Mouse (Mus musculus) 416B (cell line): ENCODE data around the gene Gm266.

Experiments used
- DNase-seq: peaks from one replicate; pipeline ENCODE4 v3.0.0; 2011; ENCODE audit warnings: low read depth

The Gm266 gene

DNA sequence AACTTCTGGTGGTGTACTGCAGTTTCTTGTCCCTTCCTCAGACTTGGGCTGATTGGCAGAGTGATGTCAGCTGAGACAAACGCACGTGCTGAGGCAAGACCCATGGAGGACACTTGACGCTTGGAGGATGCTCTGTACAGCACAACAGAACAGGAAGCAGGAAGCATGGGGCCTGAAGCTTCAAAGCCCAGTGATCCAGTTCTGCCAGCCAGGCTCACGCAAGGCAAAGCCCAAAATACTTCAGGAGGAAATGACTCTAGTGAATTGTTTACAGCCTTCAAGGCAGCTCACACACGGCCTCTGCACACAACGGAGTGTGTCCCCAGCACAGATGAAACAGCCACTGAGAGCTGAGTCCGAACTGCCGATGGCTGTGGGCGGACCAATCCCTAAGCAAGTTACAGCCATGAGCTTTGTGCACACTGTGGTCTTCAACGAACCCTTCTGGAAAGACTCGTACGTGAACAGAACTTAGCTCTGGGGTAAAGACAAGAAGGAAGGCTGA, 17.5 kb upstream of the Gm266 start:
- peak; percentile 8 for DNase-seq

DNA sequence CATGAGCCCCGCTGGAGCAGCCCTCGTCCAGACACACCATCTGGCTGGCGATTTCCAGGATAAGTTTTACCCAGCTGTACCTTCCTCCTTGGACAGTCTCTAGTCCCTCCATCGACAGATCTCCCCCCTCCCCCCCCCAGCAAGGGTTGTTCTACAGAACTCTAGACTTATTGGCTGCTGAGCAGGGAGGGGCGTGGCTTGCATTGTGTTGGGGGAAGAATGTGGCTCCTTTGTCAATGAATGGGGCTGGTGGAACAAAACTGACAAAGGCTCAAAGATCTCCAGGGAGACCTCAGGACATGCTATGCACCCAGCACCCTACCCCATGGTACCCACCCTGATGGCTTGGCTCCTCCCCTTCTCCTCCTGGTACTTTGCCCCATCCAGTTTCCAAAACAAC, 15.1 kb upstream of the Gm266 start:
- DNase-seq = no peak

DNA sequence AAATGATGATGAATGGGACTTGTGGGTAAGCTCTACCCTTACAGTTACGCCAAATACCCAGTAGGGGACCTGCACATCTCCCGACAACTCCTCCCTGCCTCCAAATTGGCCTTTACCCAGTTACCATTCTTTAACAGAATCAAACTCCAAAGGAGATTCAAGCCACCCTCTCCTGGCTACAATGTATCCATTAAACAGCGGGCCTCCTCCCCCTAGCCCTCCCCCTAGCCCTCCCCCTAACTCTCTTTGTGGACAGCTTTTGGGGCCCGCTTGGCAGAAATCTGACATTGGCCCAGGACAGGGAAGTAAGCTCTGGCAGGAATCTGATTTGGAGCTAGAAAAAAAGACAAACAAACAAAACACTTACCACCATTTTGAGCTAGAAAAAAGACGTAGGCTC, 14.0 kb upstream of the Gm266 start:
- DNase-seq = no peak

DNA sequence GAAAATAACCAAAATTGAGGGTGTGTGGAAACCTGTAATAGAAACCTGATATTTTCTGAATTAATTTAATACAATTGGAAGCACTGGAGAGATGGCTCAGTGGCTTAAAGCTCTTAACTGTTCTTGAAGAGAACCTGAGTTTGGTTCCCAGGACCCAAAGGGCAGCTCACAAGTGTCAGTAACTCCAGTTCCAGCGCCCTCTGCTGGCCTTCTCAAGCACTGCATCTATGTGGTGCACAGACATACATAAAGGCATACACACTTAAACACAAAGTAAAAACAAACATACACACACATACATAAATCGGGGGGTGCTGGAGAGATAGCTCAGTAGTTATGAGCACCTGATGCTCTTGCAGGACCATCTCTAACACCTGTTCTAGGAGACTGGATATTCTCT, 11.5 kb upstream of the Gm266 start:
- peak; percentile 50 for DNase-seq

DNA sequence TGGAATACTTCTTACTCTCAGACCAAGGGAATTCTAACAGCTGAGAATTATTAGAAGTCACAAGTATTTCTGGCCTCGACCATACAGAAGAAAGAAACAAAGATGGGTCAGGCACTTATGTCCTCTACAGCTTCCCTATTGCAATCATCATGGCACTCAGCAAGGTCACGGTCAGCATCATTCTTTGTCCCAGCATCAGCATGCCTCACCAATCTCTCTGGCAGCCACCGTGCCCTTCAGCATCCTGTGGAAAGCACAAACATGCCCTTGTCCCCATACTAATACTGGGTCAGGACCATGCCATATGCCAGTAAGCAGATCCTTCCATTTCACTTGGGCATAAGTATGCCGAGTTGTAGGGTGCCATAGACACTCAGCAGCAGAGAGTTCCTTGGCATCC, 9.3 kb upstream of the Gm266 start:
- DNase-seq = no peak

DNA sequence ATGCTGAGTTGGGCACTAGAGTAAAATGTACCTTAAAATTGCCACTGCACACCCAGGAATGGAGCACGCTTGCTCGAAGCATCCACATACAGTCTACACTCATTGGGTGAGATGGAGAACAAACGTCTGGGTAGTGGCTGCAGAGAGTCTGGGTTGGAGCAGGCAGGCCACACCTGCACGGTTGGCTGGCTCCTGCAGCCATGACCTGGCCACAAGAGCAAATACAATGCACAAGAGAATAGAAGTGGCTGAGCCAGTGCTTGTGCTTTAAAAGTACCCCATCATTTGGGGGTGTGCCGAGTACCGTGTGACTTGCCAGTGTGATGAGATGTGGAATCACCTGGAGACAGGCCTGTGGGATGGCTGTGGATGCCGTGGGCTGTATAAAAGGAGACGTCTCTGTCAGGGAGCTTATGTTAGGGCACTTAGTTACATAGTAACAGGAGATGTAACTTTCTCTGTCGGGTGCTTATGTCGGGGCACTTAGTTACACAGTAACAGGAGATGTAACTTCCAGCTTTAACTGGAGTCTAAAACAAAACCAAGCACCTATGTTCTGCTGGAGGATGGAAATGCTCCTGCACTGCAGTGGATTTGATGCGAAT, 3.7 kb upstream of the Gm266 start:
- DNase-seq = no peak

DNA sequence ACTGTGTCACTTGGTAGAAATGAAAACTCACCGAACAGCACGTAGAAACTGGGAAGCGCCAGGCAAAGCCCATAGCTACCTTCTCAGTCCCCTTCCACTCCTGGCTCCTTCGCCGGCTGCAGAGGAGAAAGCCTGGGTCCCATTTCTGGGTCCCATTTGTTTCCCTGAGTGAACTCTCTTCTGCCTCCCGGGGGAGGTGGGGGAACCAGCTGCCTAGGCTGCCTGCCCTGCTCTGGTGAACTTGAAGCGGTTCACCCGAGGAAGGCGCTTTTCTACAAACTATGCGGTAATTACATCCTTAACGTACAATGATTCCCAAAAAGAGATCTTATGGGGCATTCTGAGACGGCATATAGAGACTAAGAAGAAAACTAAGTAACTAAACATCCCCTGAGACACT, 832 bp upstream of the Gm266 start:
- no peak for DNase-seq

DNA sequence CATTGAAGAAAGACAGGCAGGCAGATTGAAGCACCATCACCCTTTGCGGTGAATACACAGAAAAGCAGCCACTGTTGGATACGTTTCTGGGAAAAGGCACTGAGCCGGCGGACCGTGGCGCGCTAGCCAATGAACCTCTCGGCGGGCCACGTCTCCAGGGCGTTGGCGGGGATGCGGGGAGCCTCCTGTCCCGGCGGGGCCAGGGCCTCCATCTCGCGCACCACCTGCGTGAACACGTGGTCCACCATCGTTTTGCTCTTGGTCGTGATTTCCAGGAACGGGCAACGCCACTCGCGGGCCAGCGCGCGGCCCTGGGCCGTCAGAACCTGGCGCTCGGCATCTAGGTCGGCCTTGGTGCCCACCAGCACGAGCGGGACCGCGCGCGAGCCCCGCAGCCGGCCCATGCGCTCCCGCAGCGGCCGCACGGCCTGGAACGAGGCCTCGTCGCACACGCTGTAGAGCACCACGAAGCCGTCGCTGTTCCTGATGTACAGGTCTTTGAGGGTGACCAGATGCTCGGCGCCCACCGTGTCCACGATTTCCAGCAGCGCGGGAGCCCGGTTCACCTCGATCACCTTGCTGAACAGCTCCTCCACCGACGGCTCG, 474 bp downstream of the Gm266 start:
- no peak for DNase-seq

DNA sequence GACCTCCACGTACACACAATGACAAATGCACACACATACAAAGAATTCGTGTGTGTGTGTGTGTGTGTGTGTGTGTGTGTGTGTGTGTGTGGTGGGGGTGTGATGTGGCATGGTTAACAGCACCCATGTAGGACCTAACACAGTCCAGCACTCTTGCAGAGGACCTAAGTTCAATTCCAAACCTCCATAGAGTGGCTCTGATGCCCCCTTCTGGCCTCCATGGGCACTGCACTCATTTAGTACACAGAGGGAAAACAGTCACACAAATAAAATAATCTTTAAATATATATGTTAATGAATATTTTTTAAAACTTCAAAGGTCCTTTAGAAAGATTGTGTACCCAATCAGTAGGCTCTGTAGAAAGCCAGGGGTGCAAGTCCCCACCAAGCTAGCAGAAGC, 5.7 kb downstream of the Gm266 start:
- DNase-seq = peak; percentile 56

DNA sequence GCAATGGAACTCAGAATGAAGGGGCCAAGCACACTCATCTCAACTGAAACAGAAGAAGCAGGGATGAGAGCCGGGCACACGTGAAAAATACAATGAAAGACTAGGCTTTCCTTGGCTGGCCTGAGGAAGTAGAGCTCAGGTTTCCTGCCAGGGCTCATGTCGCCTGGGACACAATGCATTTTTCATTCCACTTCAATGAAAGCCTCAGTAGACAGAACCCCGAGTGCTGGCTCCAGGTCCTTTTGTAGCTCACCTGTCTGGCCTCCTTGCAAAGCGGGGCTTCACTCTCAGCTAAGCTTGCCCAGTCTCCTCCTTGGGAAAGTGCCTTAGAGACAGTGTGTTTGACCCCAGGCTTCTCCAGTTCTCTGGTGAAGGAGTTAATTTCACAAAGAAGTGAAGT, 6.7 kb downstream of the Gm266 start:
- no peak for DNase-seq

DNA sequence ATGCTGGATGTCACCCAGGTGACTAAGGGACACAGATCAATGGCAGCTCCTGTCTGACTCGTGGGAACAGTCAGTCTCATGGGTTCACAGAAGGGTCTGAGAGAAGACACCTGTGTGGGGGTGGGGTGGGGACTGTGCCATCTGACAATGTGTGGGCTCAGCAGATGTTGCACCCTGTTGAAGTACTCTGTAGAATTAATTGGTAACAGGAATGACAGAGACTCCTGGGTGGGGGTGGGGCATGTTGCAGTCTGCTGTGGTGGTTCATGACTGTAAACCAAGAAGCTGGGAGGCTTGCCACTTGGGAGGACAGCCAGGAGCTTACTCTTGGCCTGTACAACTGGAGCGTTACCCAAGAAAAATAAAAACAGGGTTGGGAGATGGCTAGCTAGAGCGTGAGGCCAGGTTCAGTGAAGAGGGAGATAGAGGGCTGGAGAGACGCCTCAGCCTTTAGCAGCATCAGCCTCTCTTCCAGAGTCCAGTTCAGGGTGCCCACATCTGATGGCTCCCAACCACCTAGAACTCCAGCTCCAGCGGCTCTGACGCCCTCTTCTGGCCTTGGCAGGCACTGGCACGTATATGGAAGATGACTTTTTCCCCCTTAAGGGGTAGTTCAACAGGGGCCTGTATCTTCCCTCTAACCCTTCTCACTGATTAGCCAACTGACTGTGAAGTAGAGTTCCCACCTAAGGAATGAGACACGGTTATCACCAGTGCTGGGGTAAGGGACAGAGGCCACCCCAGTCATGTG, 10.6 kb downstream of the Gm266 start:
- no peak for DNase-seq

DNA sequence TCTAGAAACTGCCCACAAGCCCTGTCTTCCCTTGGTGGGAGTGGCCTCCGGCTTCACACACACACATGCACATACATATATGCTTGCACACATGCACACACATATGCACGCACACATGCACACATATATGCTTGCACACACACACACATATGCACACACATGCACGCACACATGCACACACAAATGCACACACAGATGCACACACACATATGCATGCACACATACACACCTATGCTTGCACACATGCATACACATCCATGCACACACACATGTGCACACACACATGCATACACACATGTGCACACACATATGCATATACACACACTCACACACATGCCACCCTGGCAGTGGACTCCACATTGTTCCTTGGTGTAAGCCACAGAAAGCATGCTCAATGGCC, 11.2 kb downstream of the Gm266 start:
- DNase-seq = no peak

DNA sequence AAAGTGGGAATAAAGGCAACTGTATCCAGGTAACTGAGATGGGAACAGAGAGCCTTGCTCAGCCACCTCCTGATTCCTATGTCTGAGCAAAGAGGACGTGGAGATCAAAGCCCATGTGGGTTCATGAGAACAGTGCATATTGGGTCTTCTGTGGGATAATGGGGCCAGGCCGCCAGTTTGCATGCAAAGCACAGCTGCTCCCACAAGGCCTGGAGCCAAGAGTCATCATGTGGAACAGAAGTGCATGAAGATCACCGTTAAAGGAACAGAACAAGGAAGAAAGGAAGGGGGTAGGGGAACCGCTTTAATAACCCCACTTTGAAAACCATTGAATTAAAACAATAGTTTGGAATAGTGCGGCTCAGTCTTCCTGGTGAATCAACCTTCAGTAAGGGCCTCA, 12.7 kb downstream of the Gm266 start:
- no peak for DNase-seq

DNA sequence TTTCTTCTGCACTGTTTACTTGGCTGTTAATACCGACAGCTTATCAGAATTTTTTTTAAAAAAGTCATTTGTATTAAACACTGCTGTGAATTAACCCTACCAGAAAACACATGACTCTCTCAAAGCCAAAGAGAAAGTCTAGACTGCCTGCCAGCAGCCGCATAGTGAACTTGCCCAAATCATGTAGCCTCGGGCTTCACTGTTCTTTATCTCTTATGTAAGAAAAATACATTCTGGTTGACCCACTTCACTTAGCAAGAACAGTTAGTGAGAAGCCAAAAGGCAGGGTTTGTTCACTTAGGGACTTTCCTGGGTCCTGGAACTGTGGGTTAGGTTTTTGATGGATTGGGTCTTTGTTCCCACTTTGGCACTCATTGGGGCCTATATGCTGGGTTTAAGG, 13.9 kb downstream of the Gm266 start:
- DNase-seq = no peak

DNA sequence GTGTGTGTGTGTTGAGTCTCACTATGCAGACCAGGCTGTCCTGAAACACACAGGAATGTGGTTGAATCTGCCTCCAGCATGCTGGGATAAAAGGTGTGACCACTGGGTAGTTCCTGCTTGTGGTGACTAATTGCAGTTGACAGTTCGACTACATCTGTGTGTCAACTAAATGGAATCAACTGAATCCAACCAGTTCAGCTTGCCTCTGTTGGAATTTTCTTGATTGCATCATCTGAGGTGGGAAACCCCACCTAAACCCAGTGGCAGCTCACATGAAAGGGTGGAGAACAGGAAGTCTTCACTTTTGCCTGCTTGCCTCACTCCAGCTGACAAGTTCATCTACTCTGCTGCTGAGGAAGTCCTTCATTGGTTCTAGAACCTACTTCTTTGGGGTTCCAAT, 14.5 kb downstream of the Gm266 start:
- DNase-seq = peak; percentile 65

DNA sequence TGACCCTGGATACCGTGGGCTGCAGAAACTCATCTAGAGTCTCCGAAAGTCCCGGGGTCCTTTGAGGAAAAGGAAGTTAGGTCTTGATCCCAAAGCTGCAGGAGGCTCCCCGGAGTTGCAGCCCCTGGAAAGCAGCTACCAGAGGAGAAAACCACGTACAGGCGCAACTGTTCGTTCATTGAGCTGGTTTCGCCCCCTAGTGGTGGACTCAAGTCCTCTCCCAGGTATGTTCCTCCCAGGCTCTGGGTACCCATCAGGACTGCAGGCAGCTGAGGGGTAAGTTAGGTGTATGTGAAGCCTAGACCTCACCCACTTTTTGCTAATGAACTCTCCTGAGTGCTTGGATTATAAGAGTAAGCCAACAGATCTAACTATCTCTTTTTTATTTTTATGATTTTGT, 16.1 kb downstream of the Gm266 start:
- DNase-seq = peak; percentile 78

DNA sequence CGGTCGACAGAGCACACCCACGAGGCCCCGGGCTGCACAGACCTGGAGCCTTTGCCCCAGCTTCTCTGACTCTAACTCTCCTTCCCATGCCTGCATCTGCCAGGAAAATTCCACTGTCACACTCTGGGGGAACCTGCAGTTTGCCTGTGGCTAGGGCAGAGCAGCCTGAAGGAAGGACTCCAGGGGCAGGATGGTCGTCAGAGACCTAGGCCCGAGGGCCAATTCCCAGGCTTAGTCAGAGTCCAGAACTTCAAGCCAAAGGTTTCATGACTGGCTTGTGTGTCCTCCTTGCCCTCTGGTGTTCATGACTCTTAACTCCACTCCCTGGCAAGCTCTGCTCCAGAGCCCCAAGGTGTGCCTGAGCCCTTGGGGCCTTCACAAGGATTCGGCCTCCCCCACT, 17.4 kb downstream of the Gm266 start:
- DNase-seq = no peak

DNA sequence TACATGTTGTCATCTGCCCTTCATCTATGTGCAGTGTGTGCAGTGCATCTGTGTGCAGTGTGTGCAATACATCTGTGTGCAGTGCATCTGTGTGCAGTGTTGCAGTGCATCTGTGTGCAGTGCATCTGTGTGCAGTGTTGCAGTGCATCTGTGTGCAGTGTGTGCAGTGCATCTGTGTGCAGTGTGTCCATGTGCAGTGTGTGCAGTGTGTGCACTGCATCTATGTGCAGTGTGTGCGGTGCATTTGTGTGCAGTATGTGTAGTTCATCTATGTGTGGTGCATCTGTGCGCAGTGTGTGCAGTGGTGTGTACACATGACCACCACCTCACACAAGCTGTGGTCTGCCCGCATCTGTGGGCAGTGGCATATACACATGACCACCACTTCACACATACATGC, 19.3 kb downstream of the Gm266 start:
- DNase-seq = no peak

DNA sequence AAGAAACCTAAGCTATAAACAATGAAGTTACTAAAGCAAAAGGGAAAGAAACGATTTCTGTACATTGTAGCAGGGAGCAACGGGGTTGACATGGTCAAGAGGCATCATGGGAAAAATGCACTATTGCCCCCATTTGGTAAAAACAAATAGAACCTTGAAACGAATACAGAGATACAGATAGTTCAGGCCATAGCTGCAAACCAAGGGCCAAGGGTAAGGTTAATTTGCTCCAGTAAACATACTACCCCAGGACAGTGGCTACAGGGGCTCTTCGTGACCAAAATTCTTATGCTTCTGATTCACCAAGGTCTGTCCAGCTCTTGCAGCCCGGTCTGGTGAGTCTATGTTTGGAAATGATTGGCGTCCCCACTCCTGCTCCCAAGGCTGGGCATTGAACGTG, 22.1 kb downstream of the Gm266 start:
- DNase-seq = no peak

DNA sequence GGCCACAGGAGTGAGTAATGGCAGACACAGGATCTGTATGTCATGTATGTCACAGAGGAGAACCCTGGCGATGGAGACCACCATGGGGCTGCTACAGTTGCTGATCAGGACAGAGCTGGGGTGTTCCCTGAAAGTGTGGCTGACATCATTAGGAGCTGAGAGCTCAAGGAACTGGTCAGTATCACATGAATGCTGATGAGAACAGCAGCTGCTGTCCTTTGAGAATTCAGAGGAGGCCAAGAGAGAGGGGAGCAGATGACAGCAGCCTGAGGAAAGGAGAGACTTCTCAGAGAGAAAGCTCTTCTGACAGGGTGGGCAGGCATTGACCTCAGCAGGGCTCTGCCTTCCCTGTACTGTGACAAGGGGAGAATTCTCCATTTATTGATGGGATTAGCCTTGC, 27.9 kb downstream of the Gm266 start:
- no peak for DNase-seq

DNA sequence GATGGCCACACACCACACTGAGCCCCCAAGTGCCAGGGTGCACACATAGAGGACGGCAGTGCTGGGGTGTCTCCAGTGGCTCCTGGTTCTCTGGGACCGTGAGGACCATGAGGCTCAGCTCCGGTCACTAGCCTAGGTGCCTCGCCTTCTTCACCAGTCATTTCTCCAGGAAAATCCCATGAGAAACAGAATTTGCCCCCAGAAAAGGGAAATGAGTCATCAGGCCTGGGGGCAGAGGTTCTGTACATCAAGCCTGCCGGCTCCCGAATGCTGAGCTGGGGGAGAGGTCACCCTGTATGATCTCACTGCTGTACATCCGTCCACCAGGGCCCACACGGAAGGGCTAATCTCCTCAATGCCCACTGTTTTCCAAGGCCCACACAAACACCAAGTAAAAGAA, 29.8 kb downstream of the Gm266 start:
- no peak for DNase-seq

DNA sequence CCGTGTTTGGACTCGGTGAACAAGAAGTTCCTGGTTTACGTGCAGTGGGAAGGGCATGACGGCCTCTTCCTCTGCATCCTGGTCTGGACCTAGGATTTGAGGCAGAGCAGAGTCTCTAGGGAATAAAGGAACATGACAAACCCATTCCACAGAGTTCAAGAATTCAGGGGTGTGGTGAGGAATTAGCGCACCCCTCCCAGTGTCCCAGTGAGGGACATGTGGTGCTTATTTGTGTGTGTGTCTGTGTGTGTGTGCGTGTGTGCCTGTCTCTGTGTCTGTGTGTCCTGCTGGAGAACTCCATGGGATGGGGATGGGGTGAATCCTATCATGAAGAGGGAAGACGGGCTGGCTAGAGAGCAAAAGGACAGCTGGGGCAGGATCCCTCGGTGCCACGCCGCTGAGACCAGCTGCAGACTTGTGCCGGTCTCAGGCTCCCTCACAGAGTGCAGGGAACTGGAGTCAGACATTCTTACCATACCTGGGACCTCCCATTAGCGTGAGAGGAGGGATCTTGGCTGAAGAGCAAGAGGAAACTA, 30.2 kb downstream of the Gm266 start:
- DNase-seq = no peak

DNA sequence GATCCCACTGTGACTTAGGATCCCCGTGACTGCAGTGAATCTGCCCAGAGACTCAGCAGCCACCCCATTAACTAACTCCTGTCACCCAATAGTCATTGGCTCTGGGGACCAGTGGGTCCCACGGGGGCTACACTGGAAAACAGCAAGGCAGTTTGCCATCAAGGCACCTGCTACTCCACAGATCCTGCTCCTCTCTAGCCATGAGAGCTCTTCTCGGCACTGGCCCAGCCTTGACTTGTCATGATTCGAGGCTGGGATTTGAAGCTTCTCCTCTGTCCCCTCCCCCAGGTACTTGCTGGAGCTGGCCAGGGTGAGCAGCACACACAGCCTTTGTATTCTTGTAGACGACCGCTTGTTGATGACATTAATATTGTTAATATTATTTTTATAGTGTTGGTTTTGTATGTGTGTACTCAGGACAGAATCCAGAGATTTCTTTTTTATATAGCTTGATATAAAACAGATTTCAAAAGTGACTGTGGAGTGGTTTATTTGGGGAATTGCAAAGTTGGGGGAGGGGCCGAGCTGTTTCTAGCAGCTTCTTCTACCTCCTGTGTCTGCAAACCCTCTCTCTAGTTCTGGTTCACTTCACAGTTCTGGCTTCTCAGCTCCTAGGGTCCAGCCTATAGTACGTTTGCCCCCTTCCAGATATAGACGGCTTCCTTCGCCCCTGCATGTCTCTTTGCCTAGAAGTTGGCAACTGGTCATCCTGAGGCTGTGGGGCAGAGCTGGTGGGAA, 30.9 kb downstream of the Gm266 start:
- DNase-seq = no peak
